Mouse (Mus musculus) kidney, postnatal 36 days (tissue): ENCODE measurements around the gene Dbil5.
"Not testable (repeated sequence)": the region's sequence is repeated elsewhere in the genome, so short reads cannot be mapped to it uniquely, and the experiment has no call there.

Experiments used
- DNase-seq, 2 experiments: peaks; one replicate each; pipeline ENCODE4 v3.0.0; 2021 to 2022; ENCODE audit warnings: mixed read lengths in 2 of 2

The Dbil5 gene

GRCm38 (mm10) chr11:76217390-76217800 lies at the start of gene Dbil5, which contains the start of gene Gemin4:
Gene Dbil5 (plus strand): TSS chr11:76217608.
Gene Gemin4 (minus strand): TSS chr11:76217664.
- DNase-seq: peak; percentile 98 to 99

DNA sequence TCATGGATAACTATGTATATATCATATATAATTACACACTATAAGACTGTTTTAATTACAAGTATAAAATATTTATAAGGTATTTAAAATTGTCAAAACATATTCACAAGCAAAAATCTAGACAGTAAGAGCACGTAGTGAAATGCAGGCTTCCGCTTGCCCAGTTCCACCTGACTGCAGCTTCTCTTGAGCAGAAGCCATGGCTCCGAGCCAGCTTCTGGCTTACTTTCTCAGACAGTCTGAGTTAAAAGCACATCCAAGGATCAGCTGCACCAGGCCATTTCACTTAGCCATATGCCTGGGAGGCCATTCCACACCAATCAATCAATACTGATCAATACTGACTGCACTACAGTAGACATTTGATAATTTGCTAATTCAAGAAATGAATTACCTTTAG lies 48.4 kb upstream of the Dbil5 start:
- DNase-seq: peak; percentile 82 to 88

GRCm38 (mm10) chr11:76170207-76170606 lies 47.2 kb upstream of the Dbil5 start:
- no peak for DNase-seq

DNA sequence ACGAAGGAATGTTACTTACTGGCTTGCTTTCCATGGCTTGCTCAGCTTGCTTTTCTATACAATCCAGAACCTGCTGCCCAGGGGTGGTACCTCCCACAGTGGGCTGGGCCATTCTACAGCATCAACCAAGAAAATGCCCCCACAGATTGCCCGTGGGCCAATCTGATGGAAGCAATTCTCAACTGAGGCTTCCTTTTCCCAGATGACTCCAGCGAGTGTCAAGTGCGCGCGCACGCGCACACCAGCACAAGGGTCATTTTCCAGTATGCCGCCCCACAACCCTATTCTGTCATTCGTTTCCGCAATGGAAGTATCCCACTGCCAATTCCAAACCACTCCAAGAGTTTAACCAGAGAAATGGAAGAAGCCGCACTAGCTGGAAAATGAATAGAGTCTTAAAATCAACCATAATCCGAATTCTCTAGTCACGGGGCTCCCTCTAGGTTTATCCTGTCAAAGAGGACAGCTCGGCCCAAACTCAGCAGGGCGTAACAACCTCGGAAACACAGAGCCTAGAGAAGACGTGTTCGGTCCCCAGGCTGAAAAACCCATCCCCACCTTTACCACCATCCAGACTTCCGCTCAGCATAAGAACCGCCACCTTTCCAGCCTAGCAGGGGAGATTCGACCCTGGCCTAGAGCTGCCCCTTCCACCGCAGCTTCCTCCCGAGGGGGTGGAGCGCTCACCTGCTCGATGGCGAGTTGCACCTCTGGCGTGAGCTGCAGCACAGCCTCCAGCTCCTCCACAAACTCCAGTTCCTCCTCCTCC lies 38.5 kb upstream of the Dbil5 start:
- peak; percentile 40 to 67 for DNase-seq

GRCm38 (mm10) chr11:76179495-76180145 lies 37.8 kb upstream of the Dbil5 start, which contains the start of the genes Vps53 and Fam57a:
Gene Vps53 (minus strand): TSS chr11:76179647.
Gene Fam57a (plus strand): TSS chr11:76179671.
- peak; percentile 96 for DNase-seq

DNA sequence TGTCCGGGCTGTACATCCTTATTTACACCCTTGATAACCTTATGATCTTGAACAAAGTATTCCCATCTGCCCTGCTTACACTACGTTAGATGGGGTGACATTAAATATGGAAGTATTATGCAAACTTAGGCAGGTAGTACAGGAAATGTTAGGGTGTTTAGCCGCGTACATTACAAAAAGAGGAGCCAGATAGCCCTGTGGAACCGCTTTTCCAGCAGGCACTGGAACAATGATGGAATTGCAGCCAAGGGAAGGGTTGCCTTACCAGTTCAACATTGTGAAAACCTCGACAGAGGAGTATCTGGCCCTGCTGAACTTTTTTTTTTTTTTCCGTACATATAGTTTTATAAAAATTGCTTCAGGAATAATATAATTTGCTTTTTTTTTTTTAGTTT lies 37.3 kb upstream of the Dbil5 start:
- DNase-seq: no peak

- DNase-seq: no peak
Observed at GRCm38 (mm10) chr11:76183745-76184144, 33.7 kb upstream of the Dbil5 start.

DNA sequence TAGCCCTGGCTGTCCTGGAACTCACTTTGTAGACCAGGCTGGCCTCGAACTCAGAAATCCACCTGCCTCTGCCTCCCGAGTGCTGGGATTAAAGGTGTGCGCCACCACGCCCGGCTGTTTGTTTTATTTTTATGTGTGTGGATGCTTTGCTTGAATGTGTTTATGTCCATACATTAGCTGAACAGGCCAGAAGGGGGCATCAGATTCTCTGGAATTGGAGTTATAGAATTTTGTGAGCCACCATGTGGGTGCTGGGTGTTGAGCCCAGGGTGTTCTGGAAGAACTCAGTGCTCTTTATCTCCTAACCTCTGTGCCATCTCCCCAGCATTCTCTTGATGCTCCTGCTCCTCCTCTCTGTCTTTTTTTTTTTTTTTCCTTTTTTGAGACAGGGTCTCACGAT lies 30.5 kb upstream of the Dbil5 start:
- no peak for DNase-seq

GRCm38 (mm10) chr11:76196275-76196976 lies 21.0 kb upstream of the Dbil5 start:
- DNase-seq: peak in 1 of 2 experiments; percentile 29

DNA sequence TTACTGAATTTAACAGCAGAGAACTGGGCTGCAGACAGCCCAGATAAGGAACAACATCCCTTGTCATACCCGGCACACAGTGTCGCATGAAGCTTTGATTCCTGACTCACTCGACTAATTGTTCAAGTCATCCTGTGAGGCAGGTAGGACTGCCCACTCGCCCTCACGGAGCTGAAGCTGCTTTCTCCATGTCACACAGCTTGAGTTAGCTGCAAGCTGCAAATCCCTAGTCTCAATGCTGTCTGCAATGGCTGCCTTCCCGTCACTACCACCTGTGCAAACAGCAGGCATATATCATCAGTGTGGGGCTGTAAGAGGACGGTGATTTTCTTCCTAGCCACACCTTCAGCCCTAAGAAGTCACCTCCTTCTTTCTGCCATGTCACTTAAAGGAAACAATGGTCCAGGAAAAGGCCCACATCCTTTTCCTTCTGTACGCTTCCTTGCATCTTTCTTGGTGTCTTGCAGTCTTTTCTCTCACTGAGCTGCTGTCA lies 20.4 kb upstream of the Dbil5 start:
- no peak for DNase-seq

- peak; percentile 86 to 93 for DNase-seq
Observed at GRCm38 (mm10) chr11:76201761-76202674, 15.4 kb upstream of the Dbil5 start.

GRCm38 (mm10) chr11:76206793-76207192 lies 10.6 kb upstream of the Dbil5 start:
- DNase-seq: no peak

DNA sequence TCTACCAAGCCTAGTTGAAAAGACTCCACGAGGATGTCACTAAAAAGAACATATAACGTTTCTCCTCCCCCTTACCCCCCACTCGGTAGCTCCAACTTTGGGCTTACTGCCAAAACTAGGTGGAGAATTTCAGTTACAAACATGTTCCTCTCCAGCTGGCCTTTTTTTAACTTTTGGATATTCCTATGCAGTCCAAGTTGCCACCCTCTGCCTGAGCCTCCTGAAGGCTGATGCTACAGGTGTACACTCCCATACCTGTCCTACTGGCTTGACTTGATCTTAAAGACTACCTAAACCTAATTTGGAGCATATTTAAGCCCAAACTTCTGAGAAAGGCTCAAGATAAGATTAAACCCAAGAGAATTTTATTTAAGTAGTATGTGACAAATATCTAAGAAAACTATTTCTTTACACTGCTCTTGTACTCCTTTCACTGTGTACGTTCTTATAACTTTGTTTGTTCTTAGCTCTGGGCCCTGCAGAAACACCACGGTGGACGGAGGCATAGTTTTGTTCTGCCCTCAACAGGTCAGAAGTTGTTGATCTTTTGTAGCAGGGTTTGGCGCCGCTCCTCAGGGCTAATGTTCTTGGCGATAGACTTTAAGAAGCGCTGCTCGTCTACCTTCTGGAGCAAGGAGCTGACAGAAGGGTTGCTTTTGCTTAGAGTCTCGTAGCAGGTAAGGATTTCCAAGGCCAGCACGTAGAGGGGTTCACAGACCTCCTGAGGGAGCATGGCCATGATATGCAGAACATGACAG lies 7.0 kb upstream of the Dbil5 start:
- no peak for DNase-seq

- not testable (repeated sequence) for DNase-seq
Observed at GRCm38 (mm10) chr11:76211595-76211994, 5.8 kb upstream of the Dbil5 start.

DNA sequence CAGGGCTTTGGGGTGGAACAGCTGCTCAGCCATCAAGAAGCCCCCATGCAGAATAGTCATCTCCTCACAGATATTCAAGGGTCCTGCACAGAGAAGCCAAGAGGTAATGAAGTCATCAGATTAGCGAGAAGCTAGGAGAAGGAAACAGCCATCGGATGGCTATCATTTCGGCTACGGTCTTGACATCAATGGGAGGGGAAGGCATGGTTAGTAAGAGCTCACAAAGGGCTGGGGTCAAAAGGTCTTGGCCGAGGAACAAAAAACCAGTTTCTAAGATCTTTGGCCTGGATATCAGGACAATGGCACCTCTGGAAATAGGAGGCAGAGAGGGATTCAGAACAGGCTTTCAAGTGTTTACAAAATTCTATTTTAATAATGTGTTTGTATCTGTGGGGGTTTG lies 3.6 kb upstream of the Dbil5 start:
- no peak for DNase-seq

DNA sequence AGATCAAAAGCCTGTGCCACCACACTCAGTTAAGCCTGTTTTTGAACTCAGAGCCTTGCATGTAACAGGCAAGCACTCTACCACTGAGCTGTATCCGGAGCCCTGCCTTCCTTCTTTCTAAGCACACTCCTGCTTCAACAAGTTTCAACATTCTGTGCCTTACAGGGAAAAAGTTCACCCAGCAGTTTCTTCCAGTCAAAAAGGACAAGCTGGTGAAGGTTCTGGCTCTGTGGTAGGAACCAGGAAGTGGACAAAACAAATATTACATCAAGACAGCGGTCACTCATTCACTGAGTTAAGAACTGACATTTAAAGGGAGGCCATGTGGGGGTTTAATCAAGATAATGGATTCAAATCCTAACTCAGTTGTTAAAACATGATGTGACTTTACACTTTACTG lies 2.4 kb upstream of the Dbil5 start:
- no peak for DNase-seq

- DNase-seq: no peak
Observed at GRCm38 (mm10) chr11:76216049-76216540, 1.3 kb upstream of the Dbil5 start.

- DNase-seq: peak; percentile 68 to 71
Observed at GRCm38 (mm10) chr11:76216681-76217389, 573 bp upstream of the Dbil5 start.

GRCm38 (mm10) chr11:76224631-76225030 lies 7.2 kb downstream of the Dbil5 start:
- no peak for DNase-seq

DNA sequence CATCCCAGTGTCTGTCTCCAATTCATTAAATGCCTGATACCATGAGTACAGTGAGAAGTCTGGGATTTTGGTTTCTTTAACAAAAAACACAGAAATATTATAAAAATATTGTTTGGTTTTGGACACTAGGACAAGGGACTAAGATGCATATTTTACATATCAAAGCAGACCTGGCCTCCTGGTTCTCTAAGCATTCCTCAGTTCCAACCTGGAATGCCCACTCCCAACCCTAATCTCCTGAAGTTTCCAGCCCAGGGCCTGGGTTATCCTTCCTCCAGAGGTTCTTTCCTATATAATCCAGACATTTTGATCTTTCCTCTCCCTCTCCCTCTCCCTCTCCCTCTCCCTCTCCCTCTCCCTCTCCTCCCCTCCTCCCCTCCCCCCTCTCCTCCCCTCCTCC lies 7.6 kb downstream of the Dbil5 start:
- no peak for DNase-seq

GRCm38 (mm10) chr11:76236136-76236535 lies 18.7 kb downstream of the Dbil5 start:
- no peak for DNase-seq
